Mouse (Mus musculus) ES-CJ7 (cell line): ENCODE measurements around the gene Olfr344.

Experiments
- DNase-seq: peaks from one replicate; pipeline ENCODE4 v3.0.0; 2011; ENCODE audit warnings: low read depth, low spot score

Gene Olfr344

GRCm38 (mm10) chr2:36566362-36566761, at the start of gene Olfr344:
Gene Olfr344 (plus strand): TSS chr2:36566662.
- DNase-seq = no peak

GRCm38 (mm10) chr2:36524698-36525097, 41.8 kb upstream of the Olfr344 start, which contains the start of gene Olfr342:
Gene Olfr342 (plus strand): TSS chr2:36524998.
- no peak for DNase-seq

GRCm38 (mm10) chr2:36565156-36565555, 1.3 kb upstream of the Olfr344 start:
- no peak for DNase-seq

- no peak for DNase-seq
Measured at GRCm38 (mm10) chr2:36567022-36567421, 560 bp downstream of the Olfr344 start.

- DNase-seq = no peak
Measured at GRCm38 (mm10) chr2:36567845-36568244, 1.4 kb downstream of the Olfr344 start.
